Mouse (Mus musculus): ENCODE measurements around the gene Ufl1. TPM values are rescaled to one million over a fixed set of nuclear protein-coding genes. Genes with fewer than 3 reads are reported as not detected.

Gene Ufl1
- total RNA-seq, 2 experiments from 2014 or later = 33.2 to 35.6 TPM

DNA sequence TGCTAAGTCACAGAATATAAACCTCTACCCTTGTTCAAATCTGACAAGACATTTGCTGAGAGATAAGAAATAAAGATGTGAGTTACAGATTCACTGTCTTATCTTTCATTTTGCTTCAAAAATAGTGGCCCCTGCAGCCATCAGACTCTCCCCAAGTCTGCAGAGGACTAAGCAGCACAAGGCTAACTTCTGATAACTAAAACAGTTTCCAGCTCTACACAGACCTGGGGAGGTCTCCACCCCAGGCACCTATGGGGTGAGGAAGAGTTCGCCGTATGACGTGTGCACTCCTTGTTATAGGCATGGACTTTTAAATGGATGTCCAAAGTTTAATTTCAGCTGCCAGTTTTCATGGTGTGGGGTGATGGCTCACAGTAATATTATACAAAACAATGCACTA, 49.1 kb downstream of the Ufl1 start:
- no peak for TF ChIP-seq CTCF (IDR thresholded peaks at IDR 0.05)
- Histone ChIP-seq H3K27ac (no peak overlapping the region), H3K4me3 (no peak overlapping the region)
- no peak for DNase-seq
- intact Hi-C loops (cut with DNase I) = no loop called here

GRCm38 (mm10) chr4:25227527-25227926, 54.1 kb downstream of the Ufl1 start:
- no peak for TF ChIP-seq CTCF (IDR thresholded peaks at IDR 0.05)
- DNase-seq = no peak
- intact Hi-C loops (cut with DNase I) = no loop called here
- H3K4me3 ChIP-seq = no peak overlapping the region
- H3K27ac ChIP-seq = 0 out of 2 replicates have a peak overlapping the region, but pooled peaks have one; percentile 10

DNA sequence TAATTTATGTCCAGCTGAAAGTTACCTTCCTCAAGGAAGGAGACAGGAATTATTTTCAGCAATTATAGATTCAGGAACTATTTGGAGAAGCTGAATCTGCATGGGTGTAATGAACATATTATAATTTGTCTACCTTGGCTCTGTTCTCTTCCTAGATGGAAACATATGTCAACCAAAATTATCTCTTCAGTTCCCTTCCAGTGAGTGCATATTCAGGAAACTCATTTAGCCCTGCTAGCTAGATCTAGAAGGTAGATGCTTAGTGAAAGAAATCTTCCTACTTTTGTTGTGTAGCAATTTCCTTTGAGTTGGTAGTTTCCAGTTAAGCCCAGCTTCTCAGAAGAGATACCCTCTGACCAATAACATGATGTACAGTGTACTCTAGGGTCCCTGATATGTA, 59.7 kb downstream of the Ufl1 start:
- no peak overlapping the region for H3K4me3 ChIP-seq
- intact Hi-C loops (cut with DNase I) = no loop called here
- TF ChIP-seq CTCF (IDR thresholded peaks at IDR 0.05) = no peak
- H3K27ac ChIP-seq = no peak overlapping the region
- no peak for DNase-seq

DNA sequence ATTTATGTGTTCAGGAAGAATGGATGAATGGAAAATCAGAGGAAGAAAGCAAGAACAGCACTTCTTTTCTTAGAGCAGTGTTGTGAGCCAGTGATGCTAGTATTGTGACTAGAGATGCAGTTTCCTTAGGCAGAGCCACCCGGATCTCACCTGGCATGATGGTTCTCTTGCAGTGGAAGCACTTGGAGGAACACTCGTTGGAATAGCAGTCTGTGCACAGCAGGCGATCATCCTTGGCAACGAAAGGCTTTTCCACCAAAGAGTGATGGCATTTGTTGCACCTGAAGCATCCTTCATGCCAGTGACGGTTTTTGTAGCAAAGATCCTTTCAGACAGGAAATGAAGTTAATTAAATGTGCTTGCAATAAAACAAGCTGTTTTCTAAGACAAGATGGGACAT, 68.2 kb downstream of the Ufl1 start:
- intact Hi-C loops (cut with DNase I) = no loop called here
- DNase-seq = no peak
- TF ChIP-seq CTCF (IDR thresholded peaks at IDR 0.05) = no peak
- no peak overlapping the region for H3K27ac ChIP-seq
- H3K4me3 ChIP-seq = no peak overlapping the region

GRCm38 (mm10) chr4:25206166-25206565, 75.5 kb downstream of the Ufl1 start:
- no peak for TF ChIP-seq CTCF (IDR thresholded peaks at IDR 0.05)
- Histone ChIP-seq H3K27ac (no peak overlapping the region), H3K4me3 (no peak overlapping the region)
- intact Hi-C loops (cut with DNase I) = no loop called here
- DNase-seq = no peak

Other genes with a start within 250 kb of the Ufl1 start
- gene Fhl5, start 38.9 kb downstream of the Ufl1 start, total RNA-seq (2021) = 1 to 10 TPM; 6.9 to 7.4 TPM